Mouse (Mus musculus) testis, adult 2 months (tissue): ENCODE results near the gene Araf.

Experiments used
- CTCF ChIP-seq: fragments of 200-500 bp; IDR thresholded peaks from 2 replicates; pipeline ENCODE4 v1.5.1; 2012; ENCODE audit warnings: low read depth, mild to moderate bottlenecking, inconsistent platforms, low read length, moderate library complexity; ENCODE audit not compliant: control insufficient read depth, insufficient read depth, insufficient replicate concordance
- POLR2A ChIP-seq: fragments of 200-500 bp; IDR thresholded peaks from 2 replicates; pipeline ENCODE4 v1.6.1; 2012; ENCODE audit warnings: low read depth, mild to moderate bottlenecking, inconsistent platforms, low read length, moderate library complexity; ENCODE audit not compliant: control insufficient read depth

DNA sequence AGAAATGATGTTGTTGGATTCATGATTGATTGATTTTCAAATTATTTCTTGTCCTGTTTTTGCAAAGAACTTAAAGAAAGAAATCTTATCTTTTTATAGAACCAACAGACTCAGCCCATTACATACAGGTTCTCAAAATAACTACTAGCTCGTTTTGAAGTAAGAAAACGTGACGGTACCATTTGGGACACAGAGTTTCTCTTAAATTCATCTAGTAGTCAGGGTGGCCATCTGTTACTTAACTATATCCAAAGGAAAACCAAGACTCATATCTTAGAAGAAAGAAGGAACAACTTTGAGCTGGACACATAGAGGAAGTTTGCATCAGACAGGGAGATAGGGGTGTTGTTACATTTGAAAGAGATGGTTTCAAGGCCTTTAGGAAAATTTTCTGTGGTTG is 49.6 kb downstream of the Araf start:
- no peak for TF ChIP-seq CTCF
- no peak for TF ChIP-seq POLR2A
